Mouse (Mus musculus): ENCODE measurements around the gene Arhgef40.

Gene Arhgef40

DNA sequence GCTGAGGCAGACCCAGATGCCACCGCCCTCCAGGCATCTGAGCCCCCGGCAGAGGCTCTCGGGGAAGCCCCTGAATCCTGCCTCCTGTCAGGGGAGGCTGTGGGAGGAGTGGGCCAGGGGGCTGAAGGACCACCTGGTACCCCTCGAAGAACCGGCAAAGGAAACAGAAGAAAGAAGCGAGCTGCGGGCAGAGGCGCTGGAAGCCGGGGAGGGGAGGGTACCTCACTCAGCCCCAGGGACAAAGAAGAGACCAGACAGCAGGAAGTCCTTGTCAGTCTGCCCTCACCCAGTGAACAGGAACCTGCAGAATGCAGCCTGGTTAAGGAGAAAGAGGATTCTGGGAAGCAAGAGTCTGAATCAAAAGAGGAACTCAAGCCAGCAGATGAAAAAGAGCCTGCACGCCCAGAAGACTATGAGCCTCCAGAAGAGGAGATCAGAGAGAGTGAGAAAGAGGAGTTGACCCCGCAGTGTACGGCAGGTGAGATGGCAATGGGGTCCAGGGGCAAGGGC, 5.0 kb downstream of the Arhgef40 start:
- no peaks in the 10 kb centered on the region for H3K36me3 ChIP-seq (ENCODE audit: control insufficient read depth, insufficient read depth, low read length, poor library complexity, severe bottlenecking)
- DNase-seq (ENCODE audit: low read depth, low spot score) = no peak
- no peaks in the 10 kb centered on the region for H3K27me3 ChIP-seq (ENCODE audit: control insufficient read depth, insufficient read depth, low read length, poor library complexity, severe bottlenecking)

- no peaks in the 10 kb centered on the region for H3K27me3 ChIP-seq (ENCODE audit: control insufficient read depth, insufficient read depth, low read length, poor library complexity, severe bottlenecking)
- no peak for DNase-seq (ENCODE audit: low read depth, low spot score)
Measured at GRCm38 (mm10) chr14:51994453-51994852, 9.9 kb downstream of the Arhgef40 start.

DNA sequence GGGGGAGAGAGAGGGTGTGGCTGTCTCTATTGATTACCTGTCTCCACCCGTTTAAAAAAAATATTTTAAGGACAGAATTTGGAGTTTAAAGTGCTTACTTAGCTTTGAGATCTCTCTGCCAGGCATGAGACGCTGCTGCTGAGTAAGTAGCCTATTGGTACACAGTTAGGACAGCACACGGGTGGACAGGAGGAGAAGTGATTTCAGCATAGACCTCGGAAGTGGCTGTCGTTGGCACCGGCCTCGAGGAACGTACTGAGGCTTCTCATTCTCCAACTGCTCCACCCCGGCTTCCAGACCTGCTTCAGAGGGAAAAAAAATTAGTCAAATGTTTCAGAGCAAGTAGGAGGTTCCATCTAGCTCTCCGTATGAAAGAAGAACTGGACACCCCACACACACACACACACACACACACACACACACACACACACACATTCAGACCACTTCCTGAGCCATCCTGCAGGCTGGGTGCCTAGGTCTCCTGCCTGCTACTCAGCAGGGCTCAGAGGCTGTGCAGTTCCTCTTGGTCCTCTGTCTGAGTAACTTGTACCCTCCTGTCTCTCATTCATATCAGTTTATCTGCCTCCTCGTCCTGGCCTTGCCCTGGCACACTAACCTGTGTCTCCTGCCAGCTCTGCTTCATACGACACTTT, 10.8 kb downstream of the Arhgef40 start:
- Histone ChIP-seq H3K27me3 (ENCODE audit: control insufficient read depth, insufficient read depth, low read length, poor library complexity, severe bottlenecking) (no peaks in the 10 kb centered on the region), H3K36me3 (ENCODE audit: control insufficient read depth, insufficient read depth, low read length, poor library complexity, severe bottlenecking) (no peaks in the 10 kb centered on the region)
- no peak for DNase-seq (ENCODE audit: low read depth, low spot score)

More at GRCm38 (mm10) chr14:51994453-51994852, 9.9 kb downstream of the Arhgef40 start:
- H3K36me3 ChIP-seq (ENCODE audit: control insufficient read depth, insufficient read depth, low read length, poor library complexity, severe bottlenecking) = no peaks in the 10 kb centered on the region

- no peak for DNase-seq (ENCODE audit: low read depth, low spot score)
- Histone ChIP-seq H3K36me3 (ENCODE audit: control insufficient read depth, insufficient read depth, low read length, poor library complexity, severe bottlenecking) (no peaks in the 10 kb centered on the region), H3K27me3 (ENCODE audit: control insufficient read depth, insufficient read depth, low read length, poor library complexity, severe bottlenecking) (no peaks in the 10 kb centered on the region)
Measured at GRCm38 (mm10) chr14:51996231-51996841, 11.8 kb downstream of the Arhgef40 start.

- H3K36me3 ChIP-seq (ENCODE audit: control insufficient read depth, insufficient read depth, low read length, poor library complexity, severe bottlenecking) = no peaks in the 10 kb centered on the region
- H3K27me3 ChIP-seq (ENCODE audit: control insufficient read depth, insufficient read depth, low read length, poor library complexity, severe bottlenecking) = no peaks in the 10 kb centered on the region
- DNase-seq (ENCODE audit: low read depth, low spot score) = no peak
Measured at GRCm38 (mm10) chr14:51996866-51997265, 12.3 kb downstream of the Arhgef40 start.

GRCm38 (mm10) chr14:51997483-51997882, 13.0 kb downstream of the Arhgef40 start:
- no peaks in the 10 kb centered on the region for H3K36me3 ChIP-seq (ENCODE audit: control insufficient read depth, insufficient read depth, low read length, poor library complexity, severe bottlenecking)
- H3K27me3 ChIP-seq (ENCODE audit: control insufficient read depth, insufficient read depth, low read length, poor library complexity, severe bottlenecking) = no peaks in the 10 kb centered on the region
- no peak for DNase-seq (ENCODE audit: low read depth, low spot score)

GRCm38 (mm10) chr14:52003981-52004495, 19.5 kb downstream of the Arhgef40 start:
- H3K27me3 ChIP-seq (ENCODE audit: control insufficient read depth, insufficient read depth, low read length, poor library complexity, severe bottlenecking) = no peaks in the 10 kb centered on the region
- peak; percentile 62 for DNase-seq (ENCODE audit: low read depth, low spot score)
- no peaks in the 10 kb centered on the region for H3K36me3 ChIP-seq (ENCODE audit: control insufficient read depth, insufficient read depth, low read length, poor library complexity, severe bottlenecking)

- no peaks in the 10 kb centered on the region for H3K27me3 ChIP-seq (ENCODE audit: control insufficient read depth, insufficient read depth, low read length, poor library complexity, severe bottlenecking)
- H3K36me3 ChIP-seq (ENCODE audit: control insufficient read depth, insufficient read depth, low read length, poor library complexity, severe bottlenecking) = no peaks in the 10 kb centered on the region
- DNase-seq (ENCODE audit: low read depth, low spot score) = no peak
Measured at GRCm38 (mm10) chr14:52005141-52005540, 20.6 kb downstream of the Arhgef40 start.

- no peaks in the 10 kb centered on the region for H3K27me3 ChIP-seq (ENCODE audit: control insufficient read depth, insufficient read depth, low read length, poor library complexity, severe bottlenecking)
- DNase-seq (ENCODE audit: low read depth, low spot score) = no peak
Measured at GRCm38 (mm10) chr14:52005616-52006015, 21.1 kb downstream of the Arhgef40 start.

DNA sequence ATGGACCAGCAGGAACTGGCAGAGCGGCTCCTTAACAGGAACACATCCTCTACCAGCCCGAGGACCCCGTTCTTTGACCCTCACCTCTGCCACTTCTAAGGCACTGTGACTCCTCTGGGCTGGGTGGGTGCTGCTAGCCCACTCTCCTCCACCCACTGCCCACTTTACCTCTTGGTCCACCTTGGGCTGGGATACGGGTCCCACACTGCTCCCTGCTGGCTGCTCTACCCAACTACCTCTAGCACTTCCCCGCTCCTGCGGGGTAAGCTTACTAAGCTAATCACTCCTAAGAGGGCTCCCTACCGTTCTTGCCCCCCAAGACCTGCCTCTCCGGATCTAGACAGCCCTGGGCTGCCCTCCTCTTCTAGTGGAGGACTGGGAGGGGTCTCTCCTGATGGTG, 21.7 kb downstream of the Arhgef40 start:
- DNase-seq (ENCODE audit: low read depth, low spot score) = no peak
- no peaks in the 10 kb centered on the region for H3K36me3 ChIP-seq (ENCODE audit: control insufficient read depth, insufficient read depth, low read length, poor library complexity, severe bottlenecking)
- no peaks in the 10 kb centered on the region for H3K27me3 ChIP-seq (ENCODE audit: control insufficient read depth, insufficient read depth, low read length, poor library complexity, severe bottlenecking)

More at GRCm38 (mm10) chr14:52005616-52006015, 21.1 kb downstream of the Arhgef40 start:
- no peaks in the 10 kb centered on the region for H3K36me3 ChIP-seq (ENCODE audit: control insufficient read depth, insufficient read depth, low read length, poor library complexity, severe bottlenecking)

DNA sequence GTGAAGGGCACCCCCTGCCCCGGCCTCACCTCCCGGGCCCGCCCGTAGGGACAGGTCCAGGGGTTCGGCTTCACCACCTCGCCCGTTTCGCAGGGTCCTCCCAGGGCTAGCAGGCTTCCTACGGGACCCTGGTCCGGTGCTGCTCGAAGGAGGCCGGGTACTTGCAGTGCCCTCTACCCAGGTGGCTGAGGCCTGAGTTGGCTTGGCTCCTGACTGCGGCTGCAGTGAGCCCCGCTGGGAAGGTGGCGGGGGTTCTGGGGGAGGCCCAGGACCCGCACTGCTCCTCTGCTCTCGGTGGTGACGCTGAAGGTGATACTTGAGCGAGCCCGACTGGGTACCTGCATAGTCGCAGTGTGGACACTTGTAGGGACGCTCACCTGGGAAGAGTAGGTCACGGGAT, 22.3 kb downstream of the Arhgef40 start:
- Histone ChIP-seq H3K36me3 (ENCODE audit: control insufficient read depth, insufficient read depth, low read length, poor library complexity, severe bottlenecking) (no peaks in the 10 kb centered on the region), H3K27me3 (ENCODE audit: control insufficient read depth, insufficient read depth, low read length, poor library complexity, severe bottlenecking) (no peaks in the 10 kb centered on the region)
- DNase-seq (ENCODE audit: low read depth, low spot score) = no peak

DNA sequence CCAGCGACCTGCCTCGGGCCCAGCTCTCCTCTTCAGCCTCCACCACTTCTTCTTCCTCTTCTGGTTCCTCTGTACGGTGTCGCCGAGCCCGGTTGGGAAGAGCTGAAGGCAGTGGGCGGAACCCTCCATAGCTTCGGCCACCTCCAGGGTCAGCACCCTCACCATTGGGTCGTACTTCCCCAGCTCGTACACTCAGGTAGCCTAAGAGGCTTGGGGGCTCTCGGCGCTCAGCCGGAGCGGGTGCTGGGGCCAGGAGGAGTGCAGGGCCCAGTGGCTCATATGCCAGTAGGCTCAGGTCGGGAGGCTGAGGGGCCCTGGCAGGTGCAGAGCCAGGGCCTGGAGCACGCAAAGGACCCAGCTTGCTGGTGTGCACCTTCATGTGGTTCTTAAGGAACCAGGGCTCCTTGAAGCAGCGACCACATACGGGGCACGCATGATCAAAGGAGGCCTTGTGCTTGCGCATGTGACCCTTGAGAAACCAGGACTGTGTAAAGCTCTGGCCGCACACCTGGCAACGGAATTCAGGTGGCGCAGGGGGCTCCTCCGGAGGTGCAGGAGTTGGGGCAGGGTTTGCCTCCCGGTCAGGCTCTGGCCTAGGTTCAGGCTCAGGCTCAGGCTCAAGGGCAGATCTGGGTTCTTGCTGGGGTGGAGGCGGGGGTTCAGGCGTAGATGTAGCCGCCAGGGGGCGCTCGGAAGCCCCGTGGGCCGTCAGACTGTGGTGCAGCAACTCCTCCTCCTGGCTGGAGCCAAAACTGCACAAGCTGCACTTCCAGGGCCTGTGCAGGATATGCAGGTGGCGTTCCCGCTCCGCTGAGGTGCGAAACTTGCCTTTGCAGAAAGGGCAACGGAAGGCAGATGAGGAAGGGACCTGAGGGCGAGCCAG, 24.0 kb downstream of the Arhgef40 start:
- DNase-seq (ENCODE audit: low read depth, low spot score) = peak; percentile 94
- H3K36me3 ChIP-seq (ENCODE audit: control insufficient read depth, insufficient read depth, low read length, poor library complexity, severe bottlenecking) = no peaks in the 10 kb centered on the region
- H3K27me3 ChIP-seq (ENCODE audit: control insufficient read depth, insufficient read depth, low read length, poor library complexity, severe bottlenecking) = no peaks in the 10 kb centered on the region

DNA sequence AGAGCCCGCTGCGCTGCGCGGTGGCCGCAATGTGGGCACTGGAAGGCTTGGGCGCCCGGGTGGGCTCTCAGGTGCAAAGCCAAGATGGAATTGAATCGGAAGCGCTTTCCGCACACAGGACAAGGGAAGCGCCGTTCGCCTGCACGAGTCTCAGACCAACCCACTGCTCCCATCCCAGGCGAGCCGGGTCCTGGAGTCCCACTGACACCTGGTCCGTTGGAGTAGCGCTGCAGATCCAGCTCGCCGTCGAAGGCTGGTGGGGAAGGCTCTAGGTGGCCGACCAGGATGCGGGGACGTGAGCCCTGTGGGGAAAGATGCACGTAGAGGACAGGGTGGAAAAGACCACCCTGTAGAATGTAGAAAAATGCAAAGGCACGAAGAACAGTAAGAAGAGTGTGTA, 24.8 kb downstream of the Arhgef40 start:
- DNase-seq (ENCODE audit: low read depth, low spot score) = no peak
- Histone ChIP-seq H3K36me3 (ENCODE audit: control insufficient read depth, insufficient read depth, low read length, poor library complexity, severe bottlenecking) (no peaks in the 10 kb centered on the region), H3K27me3 (ENCODE audit: control insufficient read depth, insufficient read depth, low read length, poor library complexity, severe bottlenecking) (no peaks in the 10 kb centered on the region)

DNA sequence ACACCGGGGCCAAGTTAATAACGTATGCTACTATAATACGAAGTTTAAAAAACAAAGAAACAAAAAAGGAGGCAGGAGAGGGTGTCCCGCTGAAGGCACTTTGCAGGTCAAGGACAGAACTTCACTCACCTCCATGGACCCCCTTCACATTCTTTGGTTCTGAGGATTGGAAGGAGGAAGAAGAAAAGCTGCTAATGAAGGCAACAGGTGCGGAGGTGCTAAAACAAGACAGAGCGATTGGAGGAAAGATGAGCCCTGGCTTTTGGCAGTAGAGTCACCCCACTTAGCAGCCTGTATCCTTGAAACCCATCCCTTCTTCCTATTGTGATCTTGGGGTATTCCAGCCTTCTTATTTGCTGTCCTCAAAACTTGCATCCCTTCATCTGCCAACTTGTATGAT, 25.3 kb downstream of the Arhgef40 start:
- Histone ChIP-seq H3K27me3 (ENCODE audit: control insufficient read depth, insufficient read depth, low read length, poor library complexity, severe bottlenecking) (no peaks in the 10 kb centered on the region), H3K36me3 (ENCODE audit: control insufficient read depth, insufficient read depth, low read length, poor library complexity, severe bottlenecking) (no peaks in the 10 kb centered on the region)
- no peak for DNase-seq (ENCODE audit: low read depth, low spot score)

Measured in splenic B cell, adult 2 months (primary cell).